Mouse (Mus musculus) large intestine, adult 2 months (tissue): Measurements from ENCODE around the gene Rpl10l. TPM values are rescaled to one million over a fixed set of nuclear protein-coding genes. Genes with fewer than 3 reads are reported as not detected.

Experiments
- DNase-seq: peaks from one replicate; pipeline ENCODE4 v3.0.0-alpha.2; 2012; ENCODE audit warnings: low read depth, low spot score
- WGBS: fragments of 180-500 bp; shearing (Covaris S2); methylation state at CpG from one replicate; pipeline ENCODE4 v1.1.7; 2018; 5-methylcytosine and 5-hydroxymethylcytosine counted together
- polyA plus RNA-seq: library from polyadenylated mRNA; depleted of rRNA; stranded (reverse); fragments of >200 nt; gene quantifications from 2 replicates; pipeline ENCODE4 v1.2.3, GENCODE M21; 2012; rRNA removed

Rpl10l gene
- not detected in 2 replicates for polyA plus RNA-seq

DNA sequence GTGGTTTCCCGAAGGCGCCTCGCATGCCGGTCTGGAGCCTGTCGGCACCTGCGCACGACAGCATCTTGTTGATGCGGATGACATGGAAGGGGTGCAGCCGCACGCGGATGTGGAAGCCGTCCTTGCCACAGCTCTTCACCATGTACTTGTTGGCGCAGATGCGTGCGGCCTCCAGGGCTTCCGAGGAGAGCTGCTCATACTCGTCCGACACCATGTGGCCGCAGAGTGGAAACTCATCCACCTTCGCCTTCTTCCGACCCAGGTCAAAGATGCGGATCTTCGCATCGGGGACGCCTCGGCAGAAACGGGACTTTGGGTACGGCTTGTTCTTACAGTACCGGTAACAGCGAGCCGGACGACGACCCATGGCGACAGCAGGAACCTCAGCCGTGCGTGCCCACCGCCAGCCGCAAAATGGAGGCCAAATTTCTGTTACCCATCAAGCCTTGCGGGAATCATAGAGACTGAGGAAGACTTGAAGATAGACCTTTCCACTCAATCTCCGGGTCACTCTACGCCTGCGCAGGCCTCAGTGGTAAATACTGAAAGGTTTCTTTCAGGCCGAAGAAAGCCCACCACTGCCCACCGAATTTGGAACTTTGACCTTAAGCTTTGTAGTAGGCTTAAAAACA lies at the start of gene Rpl10l:
Gene Rpl10l (minus strand): TSS at position 411 of the 632 bp plus-strand sequence.
- DNase-seq: no peak
- whole genome bisulfite sequencing: 96% methylated on average over 44 of the region's 44 CpGs

DNA sequence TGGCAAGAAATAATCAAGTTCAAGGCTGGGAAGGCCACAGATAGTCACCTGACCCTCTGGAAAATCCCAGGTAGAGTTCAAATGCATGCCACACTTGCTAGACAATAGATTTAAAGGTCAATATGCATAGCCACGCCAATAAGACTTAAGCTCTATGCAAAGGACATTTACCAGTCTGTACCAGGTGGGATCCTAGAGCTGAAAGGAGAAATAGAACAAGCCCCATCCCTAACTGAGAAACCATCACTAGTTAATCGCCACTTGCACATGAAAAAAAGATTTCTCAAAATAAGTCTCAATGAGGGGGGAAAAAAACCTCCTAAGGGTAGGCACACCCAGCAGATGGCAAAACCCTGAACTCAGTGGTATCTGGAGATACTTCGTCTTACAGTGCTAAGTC lies 8.3 kb downstream of the Rpl10l start:
- WGBS: 72% methylated on average over 3 of the region's 3 CpGs
- no peak for DNase-seq

DNA sequence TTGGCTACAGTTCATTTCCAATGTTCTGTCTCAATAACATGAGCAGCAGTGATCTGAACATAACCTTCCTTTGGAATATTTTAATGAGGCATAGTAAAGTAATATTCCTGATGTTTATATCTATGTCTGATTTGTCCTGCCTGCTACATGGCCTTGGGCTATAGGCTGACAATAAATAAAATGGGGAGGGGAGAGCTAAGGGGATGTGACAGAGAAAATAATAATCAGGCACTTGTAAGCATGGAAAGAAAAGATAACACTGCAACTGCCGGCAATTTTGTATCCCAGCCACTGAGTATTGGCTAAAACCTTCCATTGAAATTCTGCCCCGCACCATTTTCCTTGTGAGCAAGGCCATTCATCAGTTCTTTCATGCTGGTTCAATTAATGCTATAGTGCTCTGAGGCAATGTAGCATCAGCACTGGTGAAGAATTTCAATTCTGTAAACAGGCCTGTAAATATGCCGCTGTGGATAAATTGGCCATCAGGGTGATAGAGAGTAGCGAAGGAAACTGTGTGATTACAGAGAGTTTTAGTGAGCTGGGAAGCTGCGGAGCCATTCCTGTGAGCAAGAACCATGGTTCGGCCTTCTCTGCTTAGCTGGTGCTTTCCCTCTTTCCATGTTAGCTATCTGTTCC lies 38.6 kb downstream of the Rpl10l start:
- 82% methylated on average over 6 of the region's 6 CpGs for whole genome bisulfite sequencing
- DNase-seq: no peak

DNA sequence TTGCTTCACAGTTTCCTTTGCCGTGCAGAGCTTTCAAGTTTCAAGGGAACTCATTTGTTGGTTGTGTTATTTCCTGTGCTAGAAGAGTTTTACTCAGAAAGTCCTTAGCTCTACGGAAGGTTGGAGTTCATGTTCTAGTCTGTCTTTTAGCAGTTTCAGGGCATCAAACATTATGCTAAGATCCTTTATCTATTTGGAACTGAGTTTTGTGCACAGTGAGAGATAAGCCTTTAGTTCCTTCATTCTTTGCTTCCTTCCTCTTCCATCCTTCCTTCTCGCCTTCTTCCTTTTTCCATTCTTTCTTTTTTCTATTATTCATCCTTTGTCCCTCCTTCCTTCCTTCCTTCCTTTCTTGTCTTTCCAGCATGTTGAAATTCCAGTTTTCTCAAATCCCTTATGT lies 50.0 kb downstream of the Rpl10l start:
- WGBS: 73% methylated on average over 3 of the region's 3 CpGs
- DNase-seq: no peak
